Mouse (Mus musculus) frontal cortex, postnatal 14 days (tissue): ENCODE measurements around the gene Iglon5.
A peak's percentile ranks its signal among the peaks of the same experiment; 100 is the strongest.

Source experiments
- DNase-seq, 2 experiments: peaks; one replicate each; pipeline ENCODE4 v3.0.0; 2022; ENCODE audit warnings: low spot score in 2 of 2

The Iglon5 gene

GRCm38 (mm10) chr7:43427406-43427805 is 62.5 kb downstream of the Iglon5 start, which contains the start of gene Lim2:
TSS of gene Lim2 (plus strand) at chr7:43427670.
- DNase-seq, result no peak

GRCm38 (mm10) chr7:43423991-43424625 is 65.8 kb downstream of the Iglon5 start:
- DNase-seq, result no peak

- DNase-seq, result peak; percentile 61 to 83
Observed at GRCm38 (mm10) chr7:43422995-43423617, 66.8 kb downstream of the Iglon5 start.
